Mouse (Mus musculus) C2C12 (cell line): ENCODE results near the gene Cage1.

ENCODE experiments used
- CEBPB ChIP-seq: IDR thresholded peaks from one replicate; pipeline ENCODE4 v1.6.1; 2011; ENCODE audit warnings: low read depth, mild to moderate bottlenecking, control low read depth, moderate library complexity
- CTCF ChIP-seq: IDR thresholded peaks from one replicate; pipeline ENCODE4 v1.5.1; 2011; ENCODE audit not compliant: control insufficient read depth, insufficient read depth, insufficient read length
- MAX ChIP-seq: IDR thresholded peaks from one replicate; pipeline ENCODE4 v1.6.1; 2011; ENCODE audit warnings: mild to moderate bottlenecking, control low read depth
- MYOD1 ChIP-seq: IDR thresholded peaks from one replicate; pipeline ENCODE4 v1.6.1; 2011; ENCODE audit warnings: low read depth; ENCODE audit not compliant: control insufficient read depth, insufficient read length
- MYOG ChIP-seq: IDR thresholded peaks from one replicate; pipeline ENCODE4 v1.6.1; 2011; ENCODE audit not compliant: control insufficient read depth, insufficient read length; ENCODE audit errors: extremely low read depth
- USF1 ChIP-seq: IDR thresholded peaks from one replicate; pipeline ENCODE4 v1.6.1; 2011; ENCODE audit warnings: low read depth, mild to moderate bottlenecking, control low read depth, moderate library complexity

DNA sequence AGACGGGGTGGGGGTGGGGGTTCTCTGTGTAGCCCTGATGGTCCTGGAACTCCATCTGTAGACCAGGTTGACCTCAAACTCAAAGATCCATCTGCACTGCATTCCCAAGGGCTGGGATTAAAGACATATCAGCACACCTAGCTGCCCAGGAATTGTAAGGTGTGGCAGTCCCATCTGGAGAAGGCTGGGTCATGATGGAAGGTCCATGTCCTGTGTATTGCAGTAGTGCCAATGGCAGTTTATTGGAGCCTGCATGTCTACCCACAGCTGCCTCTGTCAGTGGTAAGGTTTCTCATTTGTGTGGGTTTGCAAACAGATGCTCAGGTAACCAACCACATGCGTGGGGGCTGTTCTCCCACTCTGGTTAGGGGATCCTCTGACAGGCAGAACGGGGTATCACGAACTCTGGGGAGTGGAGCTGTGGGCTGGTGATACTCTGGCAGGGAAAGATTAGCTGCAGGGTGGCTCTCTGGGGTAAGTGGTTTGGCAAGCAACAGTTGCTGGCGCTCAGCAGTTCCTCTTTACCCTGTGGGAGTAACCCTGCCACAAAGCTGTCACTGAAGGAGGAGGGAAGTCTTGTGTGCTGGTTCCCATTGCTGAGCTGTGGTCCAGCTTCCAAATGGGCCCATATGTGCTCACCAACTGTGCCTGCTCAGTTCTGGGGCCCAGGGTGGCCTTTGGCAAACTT, 27.0 kb downstream of the Cage1 start:
- no peak for TF ChIP-seq CTCF
- TF ChIP-seq CEBPB: no peak
- TF ChIP-seq MAX: no peak
- no peak for TF ChIP-seq MYOG
- no peak for TF ChIP-seq MYOD1
- TF ChIP-seq USF1: no peak
